Mouse (Mus musculus): Measurements from ENCODE around the gene Xrcc6. TPM values are rescaled to one million over a fixed set of nuclear protein-coding genes. Genes with fewer than 3 reads are reported as not detected.
A peak's percentile ranks its signal among the peaks of the same experiment; 100 is the strongest.

Gene Xrcc6
- total RNA-seq, 4 experiments from 2014 or later, result 20.6 to 24.5 (median 24.2) TPM

DNA sequence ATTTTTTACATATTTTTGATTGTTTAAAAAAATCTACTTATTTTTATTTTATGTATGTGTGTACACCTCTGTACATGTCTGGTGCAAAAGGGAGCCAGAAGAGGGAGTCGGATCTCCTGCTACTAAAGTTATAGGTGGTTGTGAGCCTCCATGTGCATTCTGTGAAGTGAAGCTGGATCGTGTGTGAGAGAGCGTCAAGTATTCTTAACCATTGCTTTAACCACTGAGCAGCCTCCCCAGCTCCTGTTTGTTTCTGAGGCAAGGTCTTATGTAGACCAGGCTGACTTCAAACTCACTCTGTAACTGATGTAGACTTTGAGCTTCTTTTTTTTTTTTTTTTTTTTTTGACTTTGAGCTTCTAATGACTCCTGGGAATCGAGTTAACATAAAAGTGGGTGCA lies 29.8 kb downstream of the Xrcc6 start:
- no peak for DNase-seq (ENCODE audit: low spot score in 2 of 2)

DNA sequence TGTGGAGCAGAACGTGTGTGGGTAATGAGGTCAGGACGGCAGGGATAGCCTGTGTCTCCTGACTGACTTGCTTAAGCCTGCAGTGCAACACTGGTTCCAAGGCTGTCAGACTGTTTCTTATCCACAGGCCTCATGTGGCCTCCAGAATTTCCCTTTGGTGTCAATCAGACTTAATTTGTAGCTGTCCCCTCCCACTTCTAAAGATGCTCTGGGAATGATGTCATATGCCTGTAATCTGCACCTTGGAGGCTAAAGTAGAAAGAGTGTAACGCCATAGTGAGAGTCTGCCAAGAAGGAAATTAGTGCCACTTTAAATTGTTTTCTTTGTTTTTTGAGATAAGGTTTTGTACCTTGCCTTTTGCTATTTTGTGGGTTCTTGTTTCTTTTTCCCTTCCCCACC lies 31.7 kb downstream of the Xrcc6 start:
- DNase-seq (ENCODE audit: low spot score in 2 of 2), result no peak

DNA sequence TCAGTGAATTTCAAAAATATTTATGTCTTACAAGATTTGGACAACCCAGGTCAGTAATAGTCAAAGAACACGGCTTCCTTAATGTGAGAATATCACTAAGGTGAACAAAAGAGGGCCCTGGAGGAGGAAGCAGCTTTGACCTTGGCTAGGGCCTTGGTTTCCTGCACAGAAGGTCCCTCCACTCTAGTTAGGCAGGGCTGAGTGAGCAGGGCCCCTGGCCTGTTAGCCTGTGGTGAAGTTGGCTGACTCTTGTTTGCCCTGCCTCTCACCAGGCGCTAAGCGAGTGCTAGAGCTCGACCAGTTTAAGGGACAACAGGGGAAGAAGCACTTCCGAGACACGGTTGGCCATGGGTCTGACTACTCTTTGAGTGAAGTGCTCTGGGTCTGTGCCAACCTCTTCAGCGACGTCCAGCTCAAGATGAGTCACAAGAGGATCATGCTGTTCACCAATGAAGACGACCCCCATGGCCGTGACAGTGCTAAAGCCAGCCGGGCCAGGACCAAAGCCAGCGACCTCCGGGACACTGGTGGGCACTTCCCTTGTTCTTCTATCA lies 35.0 kb downstream of the Xrcc6 start:
- no peak for DNase-seq (ENCODE audit: low spot score in 2 of 2)

DNA sequence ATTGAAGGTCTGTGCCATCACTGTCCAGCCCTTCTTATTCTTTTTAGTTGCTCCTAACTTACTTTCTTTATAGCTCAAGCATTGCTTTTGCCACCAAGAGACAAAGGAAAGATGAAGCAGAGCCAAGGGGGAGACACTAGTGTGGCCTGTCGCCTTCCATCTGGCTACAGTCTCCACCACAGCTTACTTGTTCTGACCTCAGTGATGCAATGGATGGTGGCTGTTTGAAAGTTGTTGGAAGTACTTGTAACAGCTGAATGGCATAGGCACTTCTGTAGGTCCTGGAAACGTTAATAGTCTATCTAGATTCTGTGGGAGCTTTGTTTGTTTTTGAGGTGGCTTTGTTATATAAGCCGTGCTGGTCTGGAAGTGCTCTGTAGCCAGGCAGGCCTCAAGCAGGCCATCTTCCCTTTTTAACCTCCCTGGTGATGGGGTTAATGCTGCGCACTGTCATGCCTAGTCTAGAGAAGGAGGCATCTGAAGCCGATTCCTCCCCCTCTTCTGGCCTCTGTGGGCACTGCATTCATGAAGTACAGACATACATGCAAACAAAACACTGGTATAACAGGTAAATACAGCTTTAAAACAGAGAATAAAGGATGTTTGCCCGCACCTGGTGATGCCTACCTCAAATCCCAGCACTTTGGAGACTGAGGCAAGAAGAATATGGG lies 36.5 kb downstream of the Xrcc6 start:
- no peak for DNase-seq (ENCODE audit: low spot score in 2 of 2)

DNA sequence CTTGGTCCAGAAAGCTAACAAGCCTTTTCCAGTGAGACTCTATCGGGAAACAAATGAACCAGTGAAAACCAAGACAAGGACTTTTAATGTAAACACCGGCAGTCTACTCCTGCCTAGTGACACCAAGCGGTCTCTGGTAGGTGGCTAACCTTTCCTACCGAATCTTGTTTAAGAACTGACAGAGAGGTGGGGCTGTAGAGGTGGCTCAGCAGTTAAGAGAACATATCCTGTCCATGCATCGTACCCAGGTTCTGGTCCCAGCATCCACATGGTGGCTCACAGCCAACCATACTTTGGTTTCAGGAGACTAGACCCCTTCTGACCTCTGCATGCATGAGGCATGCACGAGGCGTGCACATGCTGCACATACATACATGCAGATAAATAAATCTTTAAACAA lies 39.6 kb downstream of the Xrcc6 start:
- no peak for DNase-seq (ENCODE audit: low spot score in 2 of 2)

DNA sequence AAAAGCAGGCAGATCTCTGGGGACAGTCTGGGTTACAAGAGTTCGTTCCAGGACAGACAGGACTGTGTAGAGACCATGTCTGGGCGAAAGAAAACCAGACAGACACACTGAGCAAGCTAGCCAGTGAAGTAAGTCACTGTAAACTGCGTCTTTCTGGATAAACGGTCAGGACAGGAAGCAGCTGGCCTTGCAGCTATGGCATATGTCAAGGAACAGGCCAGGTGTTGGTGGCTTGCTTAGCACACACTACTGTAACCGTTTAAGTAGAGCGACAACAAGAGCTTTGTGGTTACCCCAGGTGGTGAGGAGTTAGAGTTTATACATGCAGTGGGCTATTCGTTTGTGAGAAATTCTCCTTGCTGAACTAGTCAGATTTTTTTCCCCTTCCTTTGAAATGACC lies 40.1 kb downstream of the Xrcc6 start:
- no peak for DNase-seq (ENCODE audit: low spot score in 2 of 2)

DNA sequence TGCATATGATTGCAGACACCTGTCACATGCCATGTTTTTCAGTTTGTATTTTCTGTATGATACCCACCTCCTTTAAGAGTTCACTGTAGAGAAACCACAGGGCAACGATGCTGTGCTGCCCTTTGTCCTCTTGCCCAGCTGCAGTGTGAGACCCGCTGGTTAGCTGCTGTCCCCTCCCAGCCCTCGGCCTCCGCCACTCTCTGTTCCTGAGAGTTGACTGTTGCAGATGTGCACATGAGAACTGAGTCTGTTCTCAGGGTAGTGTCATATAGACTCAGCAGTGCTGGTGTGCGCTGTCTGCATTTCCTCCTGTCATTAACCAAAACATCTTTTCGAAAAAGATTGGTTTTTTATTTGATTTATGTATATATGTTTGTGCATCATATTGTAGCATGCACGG lies 44.8 kb downstream of the Xrcc6 start:
- no peak for DNase-seq (ENCODE audit: low spot score in 2 of 2)

DNA sequence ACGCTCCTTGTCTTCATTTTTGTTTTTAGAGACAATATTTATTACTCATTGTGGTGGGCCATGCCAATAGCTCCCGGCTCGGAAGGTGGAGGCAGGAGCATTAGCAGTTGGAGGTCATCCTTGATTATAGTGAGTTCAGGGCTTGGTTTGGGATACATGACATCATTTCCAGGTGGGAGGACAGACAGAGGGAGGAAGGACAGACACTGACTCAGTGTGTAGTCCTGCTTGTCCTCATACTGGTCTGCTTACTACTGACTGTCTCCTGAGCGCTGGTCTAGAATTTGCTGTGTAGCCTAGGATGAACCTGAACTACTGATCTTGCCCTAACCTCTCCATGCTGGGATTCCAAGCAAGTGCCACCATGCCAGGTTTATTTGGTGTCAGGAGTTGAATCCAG lies 46.1 kb downstream of the Xrcc6 start, which contains the start of gene Desi1:
Gene Desi1 (minus strand): TSS at position 101 of the 400 bp plus-strand sequence.
- no peak for DNase-seq (ENCODE audit: low spot score in 2 of 2)

DNA sequence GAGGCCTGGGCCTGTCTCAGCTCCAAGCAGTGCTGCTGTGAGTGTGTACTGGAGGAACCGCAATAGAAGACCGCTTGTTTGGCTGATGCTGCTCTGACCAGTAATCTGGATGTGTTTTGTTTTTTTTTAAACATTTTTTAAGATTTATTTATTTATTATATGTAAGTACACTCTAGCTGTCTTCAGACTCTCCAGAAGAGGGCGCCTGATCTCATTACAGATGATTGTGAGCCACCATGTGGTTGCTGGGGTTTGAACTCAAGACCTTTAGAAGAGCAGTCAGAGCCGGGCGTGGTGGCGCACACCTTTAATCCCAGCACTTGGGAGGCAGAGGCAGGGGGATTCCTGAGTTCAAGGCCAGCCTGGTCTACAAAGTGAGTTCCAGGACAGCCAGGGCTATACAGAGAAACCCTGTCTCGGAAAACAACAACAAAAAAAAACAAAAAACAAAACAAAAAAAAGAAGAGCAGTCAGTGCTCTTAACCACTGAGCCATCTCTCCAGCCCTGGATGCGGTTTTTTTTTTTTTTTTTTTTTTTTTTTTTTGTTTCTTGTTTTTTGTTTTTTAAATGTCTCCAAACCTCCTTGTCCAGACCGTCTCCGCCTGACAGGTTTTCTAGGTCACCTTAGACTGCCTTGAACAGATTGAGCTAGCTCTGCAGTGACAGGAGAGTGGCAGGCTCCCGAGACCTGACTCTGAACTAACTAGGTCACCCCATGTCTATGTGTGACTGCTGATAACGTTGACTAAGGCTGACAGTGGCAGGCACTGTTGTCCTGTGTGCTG lies 48.5 kb downstream of the Xrcc6 start:
- no peak for DNase-seq (ENCODE audit: low spot score in 2 of 2)

DNA sequence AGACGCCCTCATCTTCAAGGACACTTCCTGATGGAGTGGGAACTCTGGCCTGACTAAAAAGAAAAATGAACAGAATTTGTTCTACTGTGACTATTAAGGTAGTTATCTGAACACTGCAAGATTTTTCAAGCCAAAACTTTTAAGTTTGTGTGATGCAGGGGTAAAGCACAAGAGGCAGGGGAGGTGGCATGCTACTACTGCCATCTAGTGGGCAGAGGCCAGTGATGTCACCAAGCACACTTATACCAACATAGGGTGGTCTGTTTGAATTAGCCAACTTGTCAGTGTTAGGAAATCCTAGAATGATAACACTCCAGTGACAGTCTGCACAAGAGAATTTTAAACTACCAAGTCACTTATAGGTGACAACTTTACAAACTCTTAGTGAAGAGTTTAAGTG lies 53.0 kb downstream of the Xrcc6 start:
- DNase-seq (ENCODE audit: low spot score in 2 of 2), result no peak

DNA sequence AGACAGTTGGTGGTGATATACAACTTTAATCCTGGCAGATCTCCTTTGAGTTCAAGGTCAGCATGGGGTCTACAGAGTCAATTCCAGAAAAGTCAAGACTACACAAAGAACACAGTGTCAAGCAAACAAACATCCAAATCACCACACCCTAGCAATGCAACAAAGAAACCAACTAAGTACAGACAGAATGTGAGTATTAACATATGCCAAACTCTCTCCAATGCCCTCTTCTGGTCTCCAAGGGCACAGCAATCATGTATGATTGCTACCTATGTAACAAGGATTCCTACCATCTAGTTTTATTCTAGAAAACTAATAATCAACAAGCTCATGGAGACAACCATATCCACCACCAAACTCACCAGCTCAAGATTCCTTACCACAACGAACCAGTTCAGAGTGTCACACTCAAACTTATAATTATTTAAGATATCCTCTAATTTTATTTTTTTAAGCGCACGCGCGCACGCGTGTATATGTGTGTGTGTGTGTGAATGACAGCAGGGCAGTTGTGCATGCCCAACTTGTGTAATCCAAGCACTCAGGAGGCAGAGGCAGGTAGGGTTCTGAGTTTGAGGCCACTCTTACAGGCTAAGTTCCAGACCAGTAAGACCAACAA lies 56.6 kb downstream of the Xrcc6 start:
- no peak for DNase-seq (ENCODE audit: low spot score in 2 of 2)

DNA sequence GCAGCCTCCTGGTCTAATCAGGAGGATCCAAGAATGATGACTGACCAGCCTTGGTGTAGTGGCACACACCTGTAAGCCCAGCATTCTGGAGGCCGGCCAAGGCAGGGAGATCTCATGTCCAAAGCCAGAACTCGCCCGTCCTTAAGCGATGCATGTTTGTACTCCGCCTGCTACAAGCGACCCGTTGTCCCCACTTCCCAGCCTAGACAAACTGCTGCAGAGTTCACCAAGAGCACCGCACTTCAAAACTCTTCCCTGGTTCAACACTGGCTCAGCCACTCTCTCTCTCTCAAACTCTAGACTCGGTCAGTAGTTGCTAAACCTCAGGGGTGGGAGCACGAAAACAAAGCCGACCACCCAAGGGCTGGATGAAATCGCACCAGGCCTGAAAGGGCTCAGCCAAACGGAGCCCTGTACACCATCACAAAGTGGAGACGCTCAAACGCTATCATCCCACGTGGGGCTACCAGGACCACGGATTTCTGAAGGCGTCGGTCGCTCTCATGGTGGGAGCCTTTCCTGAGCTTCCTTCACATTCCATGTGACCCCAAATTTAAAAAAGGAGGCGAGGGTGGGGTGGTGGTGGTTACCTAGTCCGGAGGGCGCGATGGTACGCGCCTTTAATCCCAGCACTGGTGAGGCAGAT lies 58.7 kb downstream of the Xrcc6 start:
- no peak for DNase-seq (ENCODE audit: low spot score in 2 of 2)

DNA sequence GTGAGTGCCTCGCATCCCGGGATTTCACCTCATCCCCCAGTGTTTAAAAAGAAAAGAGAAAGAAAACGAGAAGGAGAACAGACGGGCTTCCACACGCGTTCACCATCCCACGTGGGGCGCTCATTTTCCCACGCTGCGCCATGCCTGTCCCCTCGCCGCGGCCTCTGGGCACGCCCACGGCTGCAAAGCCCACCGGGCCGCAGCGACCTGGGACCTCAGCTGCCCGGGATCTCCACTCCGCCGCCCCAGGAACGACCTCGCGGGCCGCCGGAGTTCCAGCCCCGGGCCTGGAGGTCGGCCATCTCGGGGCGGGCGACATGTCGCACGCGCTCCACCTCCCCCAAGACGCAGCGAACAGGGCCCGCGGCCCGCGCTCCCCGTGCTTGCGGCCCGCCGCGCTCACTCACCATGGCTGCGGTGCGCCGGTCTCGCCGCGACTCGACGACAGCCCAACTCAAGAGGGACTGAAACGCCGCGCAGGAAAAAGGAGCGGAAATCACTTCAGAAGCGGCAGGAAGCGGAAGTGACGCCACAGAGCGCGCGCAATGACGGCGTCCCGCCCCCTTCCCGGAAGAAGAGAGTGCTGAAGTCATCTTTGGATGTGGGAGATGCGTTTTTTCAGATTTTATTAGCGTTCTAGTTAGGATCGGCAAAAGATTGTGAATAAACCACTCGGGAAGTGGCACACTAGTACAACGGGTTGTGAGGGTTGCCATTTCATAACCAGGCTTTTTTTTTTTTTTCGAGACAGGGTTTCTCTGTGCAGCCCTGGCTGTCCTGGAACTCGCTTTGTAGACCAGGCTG lies 59.6 kb downstream of the Xrcc6 start, which contains the start of gene Snu13:
Gene Snu13 (minus strand): TSS at position 519 of the 804 bp plus-strand sequence.
- DNase-seq (ENCODE audit: low spot score in 2 of 2), result peak; percentile 78 to 82

DNA sequence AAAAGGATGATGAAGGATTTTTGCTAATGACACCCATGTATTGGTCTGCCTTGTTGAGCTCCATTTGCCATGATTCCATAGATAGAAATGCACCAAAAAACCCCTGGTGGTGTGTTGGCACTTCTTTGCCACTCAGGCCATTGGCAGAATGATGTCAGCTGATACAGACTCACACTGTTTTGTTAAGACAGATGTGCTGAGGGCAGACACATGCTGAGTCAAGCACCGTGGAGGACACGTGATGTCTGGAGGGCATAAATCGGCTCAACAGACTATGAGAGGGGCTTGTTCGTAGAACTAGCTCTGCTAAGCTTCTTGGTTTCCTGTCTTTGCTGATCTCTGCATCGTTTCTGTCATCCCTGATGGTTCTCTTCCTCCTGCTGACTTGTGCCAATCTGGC lies 64.9 kb downstream of the Xrcc6 start:
- no peak for DNase-seq (ENCODE audit: low spot score in 2 of 2)

DNA sequence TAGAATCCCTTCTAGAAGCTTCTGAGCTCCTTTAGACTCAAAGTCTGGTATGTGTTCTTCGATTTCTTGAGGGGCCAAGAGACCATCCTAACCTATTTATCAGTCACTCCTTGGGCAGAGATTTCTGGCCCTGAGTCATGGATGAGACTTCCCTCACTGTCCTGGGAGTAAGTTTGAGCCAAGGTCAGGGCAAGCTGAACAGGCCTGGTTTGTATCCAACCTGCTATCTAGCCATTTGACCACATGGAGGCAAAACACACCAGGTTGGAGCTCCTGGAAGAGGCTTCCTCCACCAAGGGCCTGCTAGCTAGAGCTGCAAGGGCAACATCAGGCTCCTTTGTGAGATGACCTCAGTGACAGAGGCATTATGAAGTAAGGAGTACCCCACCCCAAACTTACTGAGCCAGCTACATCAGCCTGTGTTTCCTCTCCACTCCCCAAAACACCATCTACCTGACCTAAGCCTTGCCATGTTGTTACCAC lies 71.1 kb downstream of the Xrcc6 start, which contains the start of gene 4930407I10Rik:
Gene 4930407I10Rik (plus strand): TSS at position 433 of the 483 bp plus-strand sequence.
- DNase-seq (ENCODE audit: low spot score in 2 of 2), result no peak

DNA sequence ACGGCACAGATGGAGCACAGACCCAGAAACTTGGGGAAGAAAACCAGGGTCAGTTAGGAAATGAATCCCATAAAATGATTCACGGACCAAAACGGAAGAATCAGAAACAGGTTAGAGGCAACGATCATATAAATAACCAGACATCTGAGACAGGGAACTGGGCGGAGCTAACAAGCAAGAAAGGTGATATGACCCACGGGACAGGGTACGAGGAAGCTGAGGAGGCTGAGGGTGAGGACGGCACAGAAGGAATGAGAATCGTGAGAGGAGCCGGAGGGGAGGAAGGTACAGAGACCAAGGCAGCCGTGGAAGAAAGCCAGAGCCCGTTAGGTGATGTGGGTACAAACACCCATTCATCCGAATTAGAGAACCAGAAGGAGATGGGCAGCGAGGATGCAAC lies 76.3 kb downstream of the Xrcc6 start:
- DNase-seq (ENCODE audit: low spot score in 2 of 2), result no peak

DNA sequence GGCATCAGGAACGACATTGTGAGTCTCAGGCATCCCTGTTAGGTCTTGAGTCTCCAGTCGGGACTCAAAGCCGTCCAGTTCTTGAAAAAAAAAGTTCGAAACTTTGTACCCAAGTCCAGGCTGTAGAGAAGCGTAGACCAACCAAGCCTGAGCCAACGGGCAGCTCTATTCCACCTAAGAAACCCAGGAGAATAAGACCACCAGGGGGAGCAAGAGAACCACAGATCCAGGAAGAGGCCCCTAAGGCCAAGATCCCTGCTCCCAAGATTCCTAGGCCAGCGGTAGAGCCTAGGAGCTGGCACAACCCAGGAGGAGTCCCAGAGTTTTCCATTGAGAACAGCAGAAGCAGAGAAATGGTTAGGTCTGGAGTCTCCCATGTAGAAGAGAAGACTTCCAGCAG lies 77.9 kb downstream of the Xrcc6 start:
- peak; percentile 33 to 46 for DNase-seq (ENCODE audit: low spot score in 2 of 2)

DNA sequence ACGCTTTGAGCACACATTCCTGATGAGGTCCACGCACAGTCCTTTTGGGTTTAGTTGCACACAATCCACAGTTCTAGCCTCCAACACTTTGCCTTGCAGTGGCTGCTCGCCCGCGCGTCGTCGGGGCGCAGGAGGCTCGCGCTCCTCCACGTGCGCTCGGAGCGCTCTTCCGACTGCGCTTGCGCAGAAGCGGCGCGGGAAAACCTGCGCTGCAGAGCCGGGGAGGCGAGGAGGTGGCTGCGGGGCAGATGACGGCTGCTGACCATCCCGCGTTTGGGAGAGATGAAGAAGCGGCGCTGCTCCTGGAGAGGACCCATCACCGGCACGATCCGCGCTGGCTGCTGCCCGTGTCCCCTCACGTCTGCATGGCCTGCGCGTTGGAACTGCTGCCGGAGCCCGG lies 82.3 kb downstream of the Xrcc6 start, which contains the start of gene Mei1:
Gene Mei1 (plus strand): TSS at position 99 of the 400 bp plus-strand sequence.
- DNase-seq (ENCODE audit: low spot score in 2 of 2), result no peak

DNA sequence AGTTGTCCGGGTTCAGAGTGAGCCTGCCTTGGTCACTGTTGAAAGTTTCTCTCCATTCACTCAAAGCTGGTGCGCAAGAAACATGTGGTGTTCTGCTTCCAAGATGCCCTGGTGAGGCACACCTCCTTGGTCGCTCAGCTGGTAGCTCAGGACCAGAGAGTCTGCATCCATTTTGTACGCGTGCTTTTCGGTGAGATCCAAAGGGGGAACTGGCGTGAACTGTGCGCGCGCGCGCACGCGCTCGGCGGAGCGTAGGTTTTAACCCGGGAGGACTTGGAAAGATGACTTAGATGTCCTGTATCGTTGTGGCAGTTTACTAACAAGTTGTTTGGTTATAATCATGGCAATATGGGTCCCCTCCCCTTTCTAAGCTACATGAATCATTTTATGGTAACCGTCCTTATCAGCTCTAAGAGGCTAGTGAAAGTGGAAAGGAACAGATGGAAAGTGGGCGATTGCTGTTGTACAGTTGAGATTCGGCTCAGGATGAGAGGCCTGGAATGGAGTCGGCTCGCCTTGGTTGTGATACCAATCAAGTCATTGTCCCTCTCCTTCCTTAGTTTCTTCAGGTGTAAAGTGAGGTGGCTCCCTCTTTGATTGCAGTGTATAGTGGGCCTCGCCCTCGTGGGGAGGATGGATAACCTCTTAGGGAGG lies 84.3 kb downstream of the Xrcc6 start:
- DNase-seq (ENCODE audit: low spot score in 2 of 2), result no peak

DNA sequence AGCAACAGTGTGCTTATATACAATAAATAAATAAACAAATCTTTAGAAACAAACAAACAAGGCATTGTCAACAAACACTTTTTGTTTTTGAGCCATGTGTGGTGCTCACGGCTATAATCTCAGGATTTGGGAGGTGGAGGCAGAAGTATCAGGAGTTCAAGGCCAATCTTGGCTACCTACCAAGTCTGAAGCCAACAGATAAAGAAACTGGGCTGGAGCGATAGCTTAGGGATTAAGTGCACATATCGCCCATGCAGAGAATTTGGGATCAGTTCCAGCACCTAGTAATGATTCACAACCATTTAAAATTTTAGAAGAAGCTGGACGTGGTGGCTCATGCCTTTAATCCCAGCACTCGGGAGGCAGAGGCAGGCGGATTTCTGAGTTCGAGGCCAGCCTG lies 85.9 kb downstream of the Xrcc6 start:
- no peak for DNase-seq (ENCODE audit: low spot score in 2 of 2)
